Mouse (Mus musculus) heart, adult 2 months (tissue): ENCODE measurements around the gene Gmfg.

Experiments
- CTCF ChIP-seq: fragments of 200-600 bp; IDR thresholded peaks from 2 replicates; pipeline ENCODE4 v1.8.1; 2022; ENCODE audit warnings: antibody characterized with exemption, mild to moderate bottlenecking, moderate library complexity
- EP300 ChIP-seq: fragments of 200-500 bp; IDR thresholded peaks from 2 replicates; pipeline ENCODE4 v1.6.1; 2011; ENCODE audit warnings: low read depth, low read length, control low read depth; ENCODE audit not compliant: insufficient read depth
- POLR2A ChIP-seq: fragments of 200-500 bp; IDR thresholded peaks from 2 replicates; pipeline ENCODE4 v1.6.1; 2011; ENCODE audit warnings: mild to moderate bottlenecking, low read depth, low read length, control low read depth; ENCODE audit not compliant: insufficient read depth

DNA sequence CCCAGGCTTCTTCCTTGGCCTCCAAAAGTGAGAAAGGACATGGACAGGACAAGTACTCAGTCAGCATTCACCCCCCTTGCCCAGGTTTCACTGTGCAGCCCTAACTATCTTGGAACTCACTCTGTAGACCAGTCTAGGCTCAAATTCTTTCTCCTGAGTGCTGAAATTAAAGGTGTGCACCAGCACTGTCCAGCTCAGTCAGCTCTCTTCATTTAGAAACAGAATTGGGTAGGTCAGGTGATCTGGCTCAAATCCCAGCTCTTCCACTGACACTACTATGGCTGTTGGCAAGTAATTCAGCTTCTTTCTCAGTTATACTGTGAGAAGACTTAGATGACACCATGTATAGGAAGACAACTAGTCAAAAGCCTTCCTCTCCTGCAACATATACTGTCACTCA lies 9.5 kb upstream of the Gmfg start:
- no peak for TF ChIP-seq EP300
- no peak for TF ChIP-seq POLR2A
- no peak for TF ChIP-seq CTCF
